Mouse (Mus musculus): ENCODE measurements around the gene Nlrp3.

- no peak for TF ChIP-seq CTCF (IDR thresholded peaks at IDR 0.05; ENCODE audit: low read depth)
- TF ChIP-seq EP300 (optimal IDR thresholded peaks at IDR 0.05) = no peak
These were observed 1.1 kb downstream of the Nlrp3 start for GRCm38 (mm10) chr11:59542442-59542841.
